Mouse (Mus musculus) CH12.LX (cell line): Measurements from ENCODE around the gene Megf8.

Experiments
- JUND ChIP-seq: conservative IDR thresholded peaks from 2 replicates; pipeline ENCODE4 v1.6.1; 2011; ENCODE audit warnings: low read depth, low read length, improper control_type of control experiment
- NELFE ChIP-seq: IDR thresholded peaks from 2 replicates; pipeline ENCODE4 v1.6.1; 2011; ENCODE audit warnings: low read depth, low read length, improper control_type of control experiment
- UBTF ChIP-seq: IDR thresholded peaks from 2 replicates; pipeline ENCODE4 v1.6.1; 2012; ENCODE audit warnings: low read depth, mild to moderate bottlenecking, inconsistent platforms, low read length, improper control_type of control experiment, moderate library complexity

DNA sequence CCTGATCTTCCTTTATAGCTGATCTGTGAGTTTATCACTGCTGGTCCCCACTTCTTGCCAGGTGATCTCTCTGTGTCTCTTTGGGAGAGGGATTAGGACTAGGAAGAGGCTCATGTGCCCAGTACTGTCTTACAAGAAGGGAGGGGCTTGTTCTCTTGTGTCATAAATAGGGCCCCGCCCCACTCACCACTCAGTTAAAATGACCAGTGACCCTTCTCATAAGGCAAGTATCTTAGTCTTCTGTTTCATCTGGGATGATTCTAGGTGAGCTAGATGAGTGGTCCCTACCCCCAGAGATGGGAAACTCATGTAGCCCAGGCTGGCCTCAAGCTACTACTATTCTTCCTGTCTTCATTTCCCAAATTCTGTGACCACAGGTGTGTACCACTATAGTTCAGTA is 81.6 kb downstream of the Megf8 start, which contains the start of gene Lipe:
- TF ChIP-seq UBTF (no peak), JUND (no peak), NELFE (no peak)
